ENCODE assay signal across 8 mouse cellular contexts in the genomic region with DNA sequence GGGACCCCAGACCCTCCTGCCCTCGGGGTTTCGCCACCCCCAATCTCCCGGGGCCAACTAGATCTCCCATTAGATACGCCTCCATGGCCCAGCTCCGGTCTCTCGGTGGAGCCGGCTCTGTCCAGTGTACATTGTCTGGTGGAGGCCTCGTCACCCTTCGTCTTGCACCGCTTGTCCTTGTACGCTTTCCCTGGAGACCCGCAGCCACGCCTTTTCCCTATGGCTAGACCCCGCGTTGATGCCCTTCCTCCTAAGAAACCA. TPM values are rescaled to one million over a fixed set of nuclear protein-coding genes. Genes with fewer than 3 reads are reported as not detected.
DNase-seq lines count a peak whose midpoint lies in the region; ATAC-seq and TF ChIP-seq lines count a peak whose summit lies in the region.

No protein-coding gene starts in this region.

- peak overlapping the region; percentile 80 for H3K4me3 ChIP-seq in heart, embryonic 11.5 days (ENCODE audit: low read depth, low read length)
- H3K4me3 ChIP-seq in E14TG2a.4 (replicated peaks; ENCODE audit: low read length): peak overlapping the region; percentile 92
- peak overlapping the region; percentile 60 for H3K4me3 ChIP-seq in forebrain, embryonic 14.5 days (ENCODE audit: low read depth, low read length)
- H3K4me3 ChIP-seq in liver, embryonic 16.5 days (ENCODE audit: low read depth, low read length): peak overlapping the region; percentile 83

- peak overlapping the region; percentile 74 for H3K9ac ChIP-seq in heart, embryonic 11.5 days (ENCODE audit: low read depth, low read length)
- H3K9ac ChIP-seq in forebrain, embryonic 14.5 days (ENCODE audit: low read length): peak overlapping the region; percentile 60
- peak overlapping the region; percentile 80 for H3K9ac ChIP-seq in liver, embryonic 16.5 days (ENCODE audit: low read depth, low read length)

- peaks cover 13% of the 10 kb centered on the region for H3K4me1 ChIP-seq in heart, embryonic 11.5 days (ENCODE audit: control insufficient read depth, insufficient read depth, low read length)
- peaks cover 24% of the 10 kb centered on the region for H3K4me1 ChIP-seq in E14TG2a.4 (replicated peaks; ENCODE audit: low read depth, low read length)
- peaks cover 8% of the 10 kb centered on the region for H3K4me1 ChIP-seq in forebrain, embryonic 14.5 days (ENCODE audit: control insufficient read depth, insufficient read depth, low read length)
- peaks cover 19% of the 10 kb centered on the region for H3K4me1 ChIP-seq in liver, embryonic 16.5 days (ENCODE audit: control insufficient read depth, low read depth, low read length)

- no peaks in the 10 kb centered on the region for H3K36me3 ChIP-seq in heart, embryonic 11.5 days (ENCODE audit: control insufficient read depth, insufficient read depth, low read length)
- H3K36me3 ChIP-seq in E14TG2a.4 (ENCODE audit: insufficient read depth, low read length): peaks cover 26% of the 10 kb centered on the region
- no peaks in the 10 kb centered on the region for H3K36me3 ChIP-seq in forebrain, embryonic 14.5 days (ENCODE audit: control insufficient read depth, insufficient read depth, low read length)
- peaks cover 5% of the 10 kb centered on the region; the same call in 1 of the 2 replicates for H3K36me3 ChIP-seq in liver, embryonic 16.5 days (ENCODE audit: control insufficient read depth, insufficient read depth)

- no peak for TF ChIP-seq CTCF in E14TG2a.4 (conservative IDR thresholded peaks at IDR 0.05; ENCODE audit: low read length)

- DNase-seq in heart, adult 9 months (ENCODE audit: low spot score in 2 of 2): no peak
- DNase-seq in forebrain, embryonic 14.5 days (ENCODE audit: low spot score): no peak
- DNase-seq in right cerebral cortex, postnatal 36 days (ENCODE audit: low spot score in 2 of 2): no peak
- DNase-seq in ovary, adult 18-20 months (ENCODE audit: low spot score): no peak
- DNase-seq in right cerebral cortex, postnatal 14 days: no peak

- ATAC-seq in heart, embryonic 11.5 days (replicated peaks; ENCODE audit: insufficient number of reproducible peaks, low FRiP score, low TSS enrichment): no peak
- no peak for ATAC-seq in forebrain, embryonic 14.5 days
- ATAC-seq in liver, embryonic 16.5 days (ENCODE audit: low read depth): no peak

- H3K27me3 ChIP-seq in heart, embryonic 11.5 days (ENCODE audit: control insufficient read depth, insufficient read depth, low read length): no peaks in the 10 kb centered on the region
- H3K27me3 ChIP-seq in E14TG2a.4 (ENCODE audit: insufficient read depth, low read length): no peaks in the 10 kb centered on the region; the same call in 1 of the 2 replicates
- no peaks in the 10 kb centered on the region for H3K27me3 ChIP-seq in forebrain, embryonic 14.5 days (replicated peaks; ENCODE audit: control insufficient read depth, insufficient read depth, low read length)
- no peaks in the 10 kb centered on the region for H3K27me3 ChIP-seq in liver, embryonic 16.5 days (ENCODE audit: control insufficient read depth, insufficient read depth, low read depth, low read length)

- H3K4me2 ChIP-seq in heart, embryonic 11.5 days: peak overlapping the region; percentile 85
- H3K4me2 ChIP-seq in forebrain, embryonic 14.5 days (ENCODE audit: low read length): peak overlapping the region; percentile 92
- H3K4me2 ChIP-seq in liver, embryonic 16.5 days (ENCODE audit: low read depth, low read length): peak overlapping the region; percentile 83

- H3K9me3 ChIP-seq in heart, embryonic 11.5 days (replicated peaks; ENCODE audit: control insufficient read depth, low read length): no peaks in the 10 kb centered on the region
- no peaks in the 10 kb centered on the region for H3K9me3 ChIP-seq in E14TG2a.4 (ENCODE audit: low read length)
- no peaks in the 10 kb centered on the region for H3K9me3 ChIP-seq in forebrain, embryonic 14.5 days (replicated peaks; ENCODE audit: control insufficient read depth, low read length)
- H3K9me3 ChIP-seq in liver, embryonic 16.5 days (replicated peaks; ENCODE audit: control insufficient read depth, low read length): no peaks in the 10 kb centered on the region

- 5% methylated on average over 15 of the region's 15 CpGs for WGBS in heart, embryonic 11.5 days (ENCODE audit: insufficient replicate concordance)
- 2% methylated on average over 15 of the region's 15 CpGs for WGBS in forebrain, embryonic 14.5 days
- WGBS in liver, embryonic 16.5 days (ENCODE audit: insufficient replicate concordance): under 1% methylated on average over 15 of the region's 15 CpGs

- H3K27ac ChIP-seq in heart, embryonic 11.5 days (ENCODE audit: low read depth, low read length): no peak overlapping the region
- H3K27ac ChIP-seq in forebrain, embryonic 14.5 days (ENCODE audit: low read depth, low read length): peak overlapping the region; percentile 23; the same call in 1 of the 2 replicates
- H3K27ac ChIP-seq in liver, embryonic 16.5 days (ENCODE audit: low read length): peak overlapping the region; percentile 78

RNA-seq across cellular contexts. Expression of gene Asf1b, which starts 0.6 kb away (rescaled TPM):
- polyA plus RNA-seq in heart, embryonic 11.5 days (2014; fragmentation: Nextera tagmentation; extraction: Ambion mirVana): 69.4 and 72.2 TPM in 2 replicates
- polyA plus RNA-seq in forebrain, embryonic 14.5 days (2014; fragmentation: Nextera tagmentation; extraction: Ambion mirVana): 23.8 and 31.6 TPM in 2 replicates
- polyA plus RNA-seq in liver, embryonic 16.5 days (2015; fragmentation: Nextera tagmentation; extraction: Ambion mirVana): 108 and 110 TPM in 2 replicates

RNA-seq across cellular contexts. Expression of gene Gm10644, which starts 0.9 kb away (rescaled TPM):
- polyA plus RNA-seq in heart, embryonic 11.5 days (2014; fragmentation: Nextera tagmentation; extraction: Ambion mirVana): 0.58 and 0.76 TPM in 2 replicates
- 0.61 and 0.93 TPM in 2 replicates for polyA plus RNA-seq in forebrain, embryonic 14.5 days (2014; fragmentation: Nextera tagmentation; extraction: Ambion mirVana)
- 0.41 and 0.43 TPM in 2 replicates for polyA plus RNA-seq in liver, embryonic 16.5 days (2015; fragmentation: Nextera tagmentation; extraction: Ambion mirVana)

RNA-seq across cellular contexts. Expression of gene Prkaca, which starts 16.9 kb away (rescaled TPM):
- 136 and 139 TPM in 2 replicates for polyA plus RNA-seq in heart, embryonic 11.5 days (2014; fragmentation: Nextera tagmentation; extraction: Ambion mirVana)
- 117 and 132 TPM in 2 replicates for polyA plus RNA-seq in forebrain, embryonic 14.5 days (2014; fragmentation: Nextera tagmentation; extraction: Ambion mirVana)
- 29.8 and 39.9 TPM in 2 replicates for polyA plus RNA-seq in liver, embryonic 16.5 days (2015; fragmentation: Nextera tagmentation; extraction: Ambion mirVana)

RNA-seq across cellular contexts. Expression of gene Samd1, which starts 41.6 kb away (rescaled TPM):
- polyA plus RNA-seq in heart, embryonic 11.5 days (2014; fragmentation: Nextera tagmentation; extraction: Ambion mirVana): 8.1 and 10.1 TPM in 2 replicates
- 12.9 and 14.4 TPM in 2 replicates for polyA plus RNA-seq in forebrain, embryonic 14.5 days (2014; fragmentation: Nextera tagmentation; extraction: Ambion mirVana)
- 3.6 and 3.9 TPM in 2 replicates for polyA plus RNA-seq in liver, embryonic 16.5 days (2015; fragmentation: Nextera tagmentation; extraction: Ambion mirVana)

RNA-seq across cellular contexts. Expression of gene 1700067K01Rik, which starts 45.4 kb away (rescaled TPM):
- 0.42 and 0.52 TPM in 2 replicates for polyA plus RNA-seq in heart, embryonic 11.5 days (2014; fragmentation: Nextera tagmentation; extraction: Ambion mirVana)
- 0.77 and 1.3 TPM in 2 replicates for polyA plus RNA-seq in forebrain, embryonic 14.5 days (2014; fragmentation: Nextera tagmentation; extraction: Ambion mirVana)
- 0.56 and 0.58 TPM in 2 replicates for polyA plus RNA-seq in liver, embryonic 16.5 days (2015; fragmentation: Nextera tagmentation; extraction: Ambion mirVana)
